Mouse (Mus musculus): ENCODE results near the gene Shcbp1. TPM values are rescaled to one million over a fixed set of nuclear protein-coding genes. Genes with fewer than 3 reads are reported as not detected.

The Shcbp1 gene
- polyA plus RNA-seq (2012; rRNA removed), result 0.51 and 1.4 TPM in 2 replicates

DNA sequence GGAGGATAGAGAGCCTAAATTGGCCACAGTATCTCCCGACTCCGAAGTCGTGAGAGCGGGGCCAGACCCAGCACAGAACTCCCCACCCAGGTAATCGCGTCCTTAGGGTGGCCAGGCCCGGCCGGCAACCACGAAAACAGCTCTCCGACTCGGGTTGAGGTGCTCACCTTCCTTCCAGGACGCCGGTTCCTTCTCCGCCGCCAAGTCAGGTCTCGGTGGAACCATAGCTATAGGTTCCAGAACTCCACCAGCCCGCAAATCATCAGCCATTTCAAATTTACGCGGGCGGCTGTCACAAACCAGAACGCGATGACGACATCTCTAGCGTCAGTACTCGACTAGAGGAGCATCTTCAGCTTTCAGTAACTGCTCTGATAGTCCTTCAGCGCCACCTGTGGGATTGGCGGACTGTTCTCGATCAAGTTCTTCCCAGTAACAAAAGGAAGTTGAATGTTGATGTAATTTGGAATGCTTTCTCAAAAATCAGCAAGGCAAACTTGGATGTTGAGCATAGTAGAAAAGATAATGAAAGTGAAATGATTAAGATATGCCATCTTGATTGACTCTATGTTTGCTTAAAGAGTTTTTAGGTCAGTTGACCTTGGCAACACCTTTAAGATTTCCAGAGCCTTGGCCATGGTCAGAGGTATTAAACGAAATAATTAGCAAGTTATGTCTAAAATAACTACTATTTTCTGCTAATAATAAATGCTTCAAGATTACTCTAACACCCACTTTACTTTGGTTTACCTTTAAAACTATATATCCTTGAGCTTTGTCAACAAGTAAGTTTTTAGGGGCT lies at the start of gene Shcbp1:
Gene Shcbp1, minus strand, starts transcription at position 314 of the 802 bp plus-strand sequence.
- DNase-seq, result peak; percentile 82 to 87
- H3K27ac ChIP-seq (ENCODE audit: insufficient read depth, low read length), result no peak within 1 kb of the TSS
- TF ChIP-seq POLR2A (IDR thresholded peaks at IDR 0.05; ENCODE audit: borderline replicate concordance, insufficient read depth, low read length) (no peak), CTCF (IDR thresholded peaks at IDR 0.05; ENCODE audit: borderline replicate concordance, insufficient read depth, low read depth, low read length) (peak; percentile 68)
- no peaks in the 10 kb centered on the region for H3K27me3 ChIP-seq (ENCODE audit: control insufficient read depth, insufficient read depth, low read length)
- 3% methylated on average over 29 of the region's 29 CpGs for WGBS
- no peaks in the 10 kb centered on the region for H3K4me1 ChIP-seq (ENCODE audit: control insufficient read depth, insufficient read depth, low read length)
- H3K4me3 ChIP-seq (replicated peaks; ENCODE audit: insufficient read depth, low read depth, low read length), result peak within 1 kb of the TSS; percentile 67

DNA sequence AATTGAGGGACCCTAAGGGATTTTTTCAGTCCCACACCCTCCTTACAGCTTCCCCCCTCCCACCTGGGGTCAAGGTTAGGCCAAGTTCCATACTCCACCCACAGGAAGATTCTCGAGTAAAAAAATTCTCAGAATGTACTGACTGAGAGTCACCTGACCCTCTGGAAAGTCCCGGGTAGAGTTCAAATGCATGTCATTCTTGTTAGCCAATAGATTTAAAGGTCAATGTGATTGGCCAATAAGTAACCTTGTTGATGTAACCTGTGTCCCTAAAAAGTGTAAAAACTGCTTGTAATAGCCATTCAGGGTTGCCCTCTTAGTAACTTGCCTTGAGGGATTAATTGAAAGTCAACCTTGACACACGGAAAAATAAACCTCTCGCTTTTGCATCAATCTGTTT lies 29.5 kb upstream of the Shcbp1 start:
- TF ChIP-seq POLR2A (IDR thresholded peaks at IDR 0.05; ENCODE audit: borderline replicate concordance, insufficient read depth, low read length) (no peak), CTCF (IDR thresholded peaks at IDR 0.05; ENCODE audit: borderline replicate concordance, insufficient read depth, low read depth, low read length) (no peak)

DNA sequence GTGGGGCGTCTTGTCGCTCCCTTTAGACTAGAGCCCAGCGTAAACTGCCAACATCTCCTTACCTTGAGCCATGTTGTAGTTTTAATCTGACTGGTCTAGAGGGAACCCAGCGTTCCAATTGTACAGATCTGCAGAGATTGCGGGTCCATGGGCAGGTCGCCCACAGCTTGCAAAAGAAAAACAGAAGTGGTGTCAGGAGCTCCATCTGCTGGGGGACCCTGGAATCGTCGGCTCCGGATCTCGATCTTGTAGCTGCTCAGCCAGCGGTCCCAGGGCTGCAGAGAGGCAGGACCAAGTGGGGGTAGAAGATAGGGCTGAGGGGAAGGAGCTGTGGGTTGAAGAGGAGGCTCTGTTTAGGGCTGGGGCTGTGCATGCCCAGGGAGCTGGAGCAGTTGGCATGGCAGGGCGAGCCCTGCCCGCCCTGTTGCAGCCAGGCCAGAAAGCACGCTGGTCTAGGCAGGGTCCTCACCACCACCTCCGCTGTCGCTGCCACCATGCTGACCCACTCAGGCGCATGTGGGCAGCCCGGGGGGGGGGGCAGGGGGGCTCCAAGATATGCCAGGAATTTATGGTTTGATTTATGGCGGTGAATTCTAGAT lies 21.3 kb upstream of the Shcbp1 start:
- no peak for TF ChIP-seq POLR2A (IDR thresholded peaks at IDR 0.05; ENCODE audit: borderline replicate concordance, insufficient read depth, low read length)
- TF ChIP-seq CTCF (IDR thresholded peaks at IDR 0.05; ENCODE audit: borderline replicate concordance, insufficient read depth, low read depth, low read length), result peak; percentile 38; the same call in 1 of the 2 replicates
- no peaks in the 10 kb centered on the region for H3K4me1 ChIP-seq (ENCODE audit: control insufficient read depth, insufficient read depth, low read length)
- H3K4me3 ChIP-seq (replicated peaks; ENCODE audit: insufficient read depth, low read depth, low read length), result no peak overlapping the region

More for the DNA sequence above, 29.5 kb upstream of the Shcbp1 start:
- WGBS, result 91% methylated on average over 4 of the region's 4 CpGs
- Histone ChIP-seq H3K4me1 (ENCODE audit: control insufficient read depth, insufficient read depth, low read length) (no peaks in the 10 kb centered on the region), H3K27me3 (ENCODE audit: control insufficient read depth, insufficient read depth, low read length) (no peaks in the 10 kb centered on the region), H3K27ac (ENCODE audit: insufficient read depth, low read length) (no peak overlapping the region), H3K4me3 (replicated peaks; ENCODE audit: insufficient read depth, low read depth, low read length) (no peak overlapping the region)
- DNase-seq, result no peak

DNA sequence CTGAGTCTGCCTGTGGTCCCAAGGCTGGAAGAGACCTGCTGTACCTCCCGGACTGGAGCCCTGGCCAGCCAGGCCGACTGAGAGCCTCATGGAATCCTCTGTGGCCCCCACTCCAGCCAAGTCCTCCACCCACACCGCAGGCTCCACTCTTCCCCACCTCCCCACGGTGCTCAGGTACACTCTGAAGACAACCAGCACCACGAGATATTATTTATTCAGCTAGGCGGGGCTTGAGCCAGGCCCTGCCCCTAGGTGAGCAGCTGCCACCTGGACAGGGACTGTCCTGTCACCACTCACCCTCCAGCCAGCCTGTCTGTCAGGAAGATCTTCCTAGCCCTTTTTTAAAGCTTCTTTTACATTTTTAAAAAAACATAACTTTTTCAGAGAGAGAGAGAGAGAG lies 1.1 kb downstream of the Shcbp1 start:
- TF ChIP-seq CTCF (IDR thresholded peaks at IDR 0.05; ENCODE audit: borderline replicate concordance, insufficient read depth, low read depth, low read length) (no peak), POLR2A (IDR thresholded peaks at IDR 0.05; ENCODE audit: borderline replicate concordance, insufficient read depth, low read length) (no peak)
- Histone ChIP-seq H3K4me3 (replicated peaks; ENCODE audit: insufficient read depth, low read depth, low read length) (no peak overlapping the region), H3K27me3 (ENCODE audit: control insufficient read depth, insufficient read depth, low read length) (no peaks in the 10 kb centered on the region), H3K4me1 (ENCODE audit: control insufficient read depth, insufficient read depth, low read length) (no peaks in the 10 kb centered on the region), H3K27ac (ENCODE audit: insufficient read depth, low read length) (no peak overlapping the region)
- peak in 1 of 2 experiments; percentile 5 for DNase-seq
- 73% methylated on average over 6 of the region's 6 CpGs for WGBS

More for the DNA sequence above, 21.3 kb upstream of the Shcbp1 start:
- Histone ChIP-seq H3K27ac (ENCODE audit: insufficient read depth, low read length) (no peak overlapping the region), H3K27me3 (ENCODE audit: control insufficient read depth, insufficient read depth, low read length) (no peaks in the 10 kb centered on the region)
- WGBS, result 60% methylated on average over 19 of the region's 19 CpGs
- DNase-seq, result peak in 1 of 2 experiments; percentile 17

DNA sequence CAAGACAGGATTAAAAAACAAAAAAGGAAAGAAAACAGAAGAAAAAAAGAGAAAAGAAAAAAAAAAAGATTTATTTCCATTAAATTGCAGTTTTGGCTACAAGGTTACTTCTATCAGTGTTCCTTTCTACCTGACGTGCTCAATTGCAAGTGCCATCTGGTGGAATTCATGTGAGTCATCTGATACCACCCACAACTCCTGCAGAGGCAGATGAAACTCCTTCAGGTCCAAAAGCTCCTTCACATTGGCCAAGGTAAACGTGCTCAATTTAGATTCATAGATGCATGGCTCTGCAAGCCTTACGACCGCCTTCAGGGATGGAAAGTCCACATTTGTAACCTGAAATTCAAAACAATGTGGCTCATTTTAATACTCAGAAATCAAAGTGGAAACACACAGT lies 14.6 kb downstream of the Shcbp1 start:
- H3K4me3 ChIP-seq (replicated peaks; ENCODE audit: insufficient read depth, low read depth, low read length), result no peak overlapping the region
- H3K27ac ChIP-seq (ENCODE audit: insufficient read depth, low read length), result no peak overlapping the region
- peak in 1 of 2 experiments; percentile 18 for DNase-seq
- 32% methylated on average over 4 of the region's 4 CpGs for WGBS
- no peaks in the 10 kb centered on the region for H3K27me3 ChIP-seq (ENCODE audit: control insufficient read depth, insufficient read depth, low read length)
- H3K4me1 ChIP-seq (ENCODE audit: control insufficient read depth, insufficient read depth, low read length), result no peaks in the 10 kb centered on the region
- no peak for TF ChIP-seq CTCF (IDR thresholded peaks at IDR 0.05; ENCODE audit: borderline replicate concordance, insufficient read depth, low read depth, low read length)
- no peak for TF ChIP-seq POLR2A (IDR thresholded peaks at IDR 0.05; ENCODE audit: borderline replicate concordance, insufficient read depth, low read length)

DNA sequence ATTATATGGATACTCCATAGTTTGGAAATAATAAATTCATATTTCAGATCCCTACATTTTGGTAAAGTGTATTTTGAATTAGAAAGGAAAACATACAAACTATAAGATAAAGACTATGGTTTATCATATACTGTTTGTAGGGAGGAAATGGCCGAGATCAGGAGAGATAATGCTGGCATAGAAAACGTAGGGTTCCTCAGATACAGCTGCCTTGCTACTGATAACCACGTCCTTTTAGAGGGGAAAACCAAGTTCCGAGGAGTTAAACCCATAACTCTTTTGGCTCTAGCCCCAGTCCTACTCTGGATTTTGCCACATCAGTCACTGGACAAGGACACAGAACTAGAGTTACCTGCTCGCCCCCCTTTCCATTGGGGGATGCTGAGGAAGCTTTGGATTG lies 26.3 kb downstream of the Shcbp1 start:
- no peaks in the 10 kb centered on the region for H3K27me3 ChIP-seq (ENCODE audit: control insufficient read depth, insufficient read depth, low read length)
- H3K27ac ChIP-seq (ENCODE audit: insufficient read depth, low read length), result no peak overlapping the region
- DNase-seq, result no peak
- 91% methylated on average over 5 of the region's 5 CpGs for WGBS
- TF ChIP-seq CTCF (IDR thresholded peaks at IDR 0.05; ENCODE audit: borderline replicate concordance, insufficient read depth, low read depth, low read length) (no peak), POLR2A (IDR thresholded peaks at IDR 0.05; ENCODE audit: borderline replicate concordance, insufficient read depth, low read length) (no peak)
- no peaks in the 10 kb centered on the region for H3K4me1 ChIP-seq (ENCODE audit: control insufficient read depth, insufficient read depth, low read length)
- no peak overlapping the region for H3K4me3 ChIP-seq (replicated peaks; ENCODE audit: insufficient read depth, low read depth, low read length)

DNA sequence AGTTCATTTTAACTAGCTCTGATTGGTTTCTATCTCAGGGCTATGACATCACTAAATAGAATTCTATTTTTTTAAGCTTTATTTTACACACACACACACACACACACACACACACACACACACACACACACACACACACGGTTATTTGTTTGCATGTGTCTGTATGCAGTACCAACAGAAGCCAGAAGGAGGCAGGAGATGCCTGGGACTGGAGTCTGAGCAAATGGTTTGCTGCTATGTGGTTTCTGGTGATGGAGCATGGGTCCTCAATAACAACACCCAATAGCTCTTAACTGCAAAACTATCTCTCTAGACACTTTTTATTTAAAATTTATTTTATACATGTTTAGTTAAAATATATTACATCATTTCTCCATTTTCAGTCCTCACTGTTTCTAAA lies 48.4 kb downstream of the Shcbp1 start:
- no peak overlapping the region for H3K4me3 ChIP-seq (replicated peaks; ENCODE audit: insufficient read depth, low read depth, low read length)

More for the DNA sequence above, 48.4 kb downstream of the Shcbp1 start:
- no peak overlapping the region for H3K27ac ChIP-seq (ENCODE audit: insufficient read depth, low read length)
- TF ChIP-seq CTCF (IDR thresholded peaks at IDR 0.05; ENCODE audit: borderline replicate concordance, insufficient read depth, low read depth, low read length) (0 out of 2 replicates have a peak, but pooled peaks have one; percentile 6), POLR2A (IDR thresholded peaks at IDR 0.05; ENCODE audit: borderline replicate concordance, insufficient read depth, low read length) (no peak)
- WGBS, result 55% methylated on average over 1 of the region's 1 CpGs
- no peaks in the 10 kb centered on the region for H3K4me1 ChIP-seq (ENCODE audit: control insufficient read depth, insufficient read depth, low read length)
- no peaks in the 10 kb centered on the region for H3K27me3 ChIP-seq (ENCODE audit: control insufficient read depth, insufficient read depth, low read length)
- no peak for DNase-seq
